In the genomic region with DNA sequence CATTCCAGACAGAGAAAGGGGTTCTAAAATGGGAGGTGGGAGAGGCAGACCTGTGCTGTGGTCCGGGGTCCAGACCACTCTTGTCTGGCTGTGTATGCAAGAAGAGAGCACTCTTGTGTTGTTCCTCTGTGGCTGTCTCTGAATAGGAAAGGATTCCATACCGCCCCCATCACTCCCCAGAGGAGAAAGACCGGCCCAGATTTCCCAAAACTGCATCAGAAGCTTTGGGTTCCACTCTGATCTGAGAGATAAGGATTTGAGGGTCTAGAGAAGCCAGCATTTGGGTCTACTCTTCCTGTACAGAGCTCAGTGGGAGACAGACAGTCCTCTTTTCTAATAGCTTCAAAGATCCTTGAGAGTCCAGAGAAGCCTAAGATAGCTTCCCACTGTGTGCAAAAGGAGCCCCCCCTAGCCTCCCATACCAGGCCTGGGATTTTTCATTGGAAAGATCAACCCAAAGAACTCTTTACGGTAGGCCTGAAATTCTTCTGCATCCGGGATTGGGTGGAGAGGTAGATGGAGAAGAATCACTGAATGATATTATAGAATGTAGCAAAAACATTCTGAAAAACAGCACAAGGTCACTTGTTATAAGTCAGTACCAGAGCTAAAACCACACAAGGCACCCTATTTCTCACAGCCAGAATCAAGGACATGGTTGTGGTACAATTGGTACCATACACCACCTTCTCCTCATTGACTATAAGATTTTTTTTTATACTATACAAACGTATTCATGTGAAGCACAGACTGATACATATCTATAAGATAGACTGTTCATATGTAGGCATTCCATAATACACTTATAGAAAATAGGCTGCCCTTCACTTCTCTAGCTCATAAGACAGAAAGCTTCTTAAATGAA, we compare ENCODE assay signal across 1 mouse cellular context.
TF ChIP-seq lines count a peak whose summit lies in the region.

No protein-coding gene starts in this region.

TF ChIP-seq in myocyte, 11 proteins besides CTCF, POLR2A, EP300 and RAD21:
- no peak for TF ChIP-seq MYOG (IDR thresholded peaks at IDR 0.05; ENCODE audit: control insufficient read depth in 1 of 3, insufficient read depth in 1 of 3, insufficient read length in 2 of 3, low read depth in 2 of 3)
- TF ChIP-seq MAX (IDR thresholded peaks at IDR 0.05; ENCODE audit: low read depth): no peak
- no peak for TF ChIP-seq TCF12 (IDR thresholded peaks at IDR 0.05; ENCODE audit: insufficient read depth, poor library complexity, severe bottlenecking)
- no peak for TF ChIP-seq TCF3 (IDR thresholded peaks at IDR 0.05; ENCODE audit: insufficient read length, low read depth)
- TF ChIP-seq E2F4 (IDR thresholded peaks at IDR 0.05; ENCODE audit: insufficient read depth): no peak
- no peak for TF ChIP-seq CEBPB (IDR thresholded peaks at IDR 0.05; ENCODE audit: insufficient read depth, poor library complexity, severe bottlenecking)
- no peak for TF ChIP-seq POLR2AphosphoS2 (IDR thresholded peaks at IDR 0.05; ENCODE audit: insufficient read length, low read depth)
- no peak for TF ChIP-seq USF1 (IDR thresholded peaks at IDR 0.05; ENCODE audit: low read depth)
- no peak for TF ChIP-seq SRF (IDR thresholded peaks at IDR 0.05; ENCODE audit: control insufficient read depth, insufficient read length, low read depth)
- TF ChIP-seq REST (IDR thresholded peaks at IDR 0.05; ENCODE audit: insufficient read depth, insufficient read length): no peak
- TF ChIP-seq MYOD1 (IDR thresholded peaks at IDR 0.05; ENCODE audit: control insufficient read depth in 1 of 3, insufficient read length in 2 of 3, low read depth in 2 of 3): no peak
